Mouse (Mus musculus) midbrain, embryonic 14.5 days (tissue): ENCODE results near the gene Ksr2. TPM values are rescaled to one million over a fixed set of nuclear protein-coding genes. Genes with fewer than 3 reads are reported as not detected.
A peak's percentile ranks its signal among the peaks of the same experiment; 100 is the strongest.

Source experiments
- ATAC-seq: fragments of 200-750 bp; cut with Nextera tagmentation; 2 replicates; pipeline ENCODE4 v1.8.0; 2017; ENCODE audit warnings: moderate number of reproducible peaks, moderate library complexity; ENCODE audit not compliant: low FRiP score, low TSS enrichment
- DNase-seq: peaks from one replicate; pipeline ENCODE4 v3.0.0-alpha.2; 2015
- H3K27ac ChIP-seq: fragments of 300-500 bp; sonication (generic); replicated peaks from 2 replicates; pipeline ENCODE4 v1.5.1; 2014; ENCODE audit warnings: mild to moderate bottlenecking, low read depth, low read length, moderate library complexity
- H3K27me3 ChIP-seq: fragments of 300-500 bp; sonication (generic); 2 replicates; pipeline ENCODE4 v1.6.1; 2014; ENCODE audit warnings: low read length, control low read depth, mixed read lengths; ENCODE audit not compliant: control insufficient read depth, insufficient read depth
- H3K36me3 ChIP-seq: fragments of 300-500 bp; sonication (generic); 2 replicates; pipeline ENCODE4 v1.6.1; 2014; ENCODE audit warnings: low read length, control low read depth; ENCODE audit not compliant: control insufficient read depth, insufficient read depth
- H3K4me1 ChIP-seq: fragments of 300-500 bp; sonication (generic); 2 replicates; pipeline ENCODE4 v1.6.1; 2014; ENCODE audit warnings: mild to moderate bottlenecking, antibody characterized with exemption, low read length, control low read depth; ENCODE audit not compliant: control insufficient read depth, insufficient read depth
- H3K4me2 ChIP-seq: fragments of 300-500 bp; sonication (generic); 2 replicates; pipeline ENCODE4 v1.6.1; 2014; ENCODE audit warnings: mild to moderate bottlenecking, low read length, moderate library complexity
- H3K4me3 ChIP-seq: fragments of 300-500 bp; sonication (generic); replicated peaks from 2 replicates; pipeline ENCODE4 v1.5.1; 2014; ENCODE audit warnings: low read depth, low read length
- H3K9ac ChIP-seq: fragments of 300-500 bp; sonication (generic); replicated peaks from 2 replicates; pipeline ENCODE4 v1.6.1; 2014; ENCODE audit warnings: mild to moderate bottlenecking, low read length, moderate library complexity
- H3K9me3 ChIP-seq: fragments of 300-500 bp; sonication (generic); 2 replicates; pipeline ENCODE4 v1.6.1; 2016; ENCODE audit warnings: low read length, control low read depth, mixed read lengths; ENCODE audit not compliant: control insufficient read depth
- WGBS: fragments of 180-500 bp; shearing (Covaris S2); extraction: QIAGEN DNeasy Blood & Tissue Kit; methylation state at CpG from one replicate; pipeline ENCODE4 v1.1.7; 2014; 5-methylcytosine and 5-hydroxymethylcytosine counted together
- polyA plus RNA-seq: library from polyadenylated mRNA; unstranded; fragments of >200 nt; fragmentation: Nextera tagmentation; extraction: Ambion mirVana; gene quantifications from 2 replicates; pipeline ENCODE4 v1.2.1, GENCODE M21; 2014

Gene Ksr2
- polyA plus RNA-seq, 1 experiment from 2014 or later: 8.1 TPM

- Histone ChIP-seq H3K36me3 (no peaks in the 10 kb centered on the region), H3K9ac (no peak overlapping the region), H3K4me1 (peaks cover 13% of the 10 kb centered on the region), H3K27me3 (no peaks in the 10 kb centered on the region), H3K9me3 (no peaks in the 10 kb centered on the region), H3K4me2 (no peak overlapping the region), H3K4me3 (no peak overlapping the region), H3K27ac (0 out of 2 replicates have a peak overlapping the region, but pooled peaks have one; percentile 32)
- no peak for ATAC-seq
- 73% methylated on average over 7 of the region's 7 CpGs for WGBS
- peak; percentile 37 for DNase-seq
These were observed 256.0 kb downstream of the Ksr2 start for GRCm38 (mm10) chr5:117669843-117670242.

- no peak overlapping the region for H3K4me3 ChIP-seq
- no peak overlapping the region for H3K9ac ChIP-seq
- no peaks in the 10 kb centered on the region for H3K27me3 ChIP-seq
- H3K4me1 ChIP-seq: peaks cover 7% of the 10 kb centered on the region
- no peaks in the 10 kb centered on the region for H3K9me3 ChIP-seq
- no peak overlapping the region for H3K4me2 ChIP-seq
- H3K36me3 ChIP-seq: no peaks in the 10 kb centered on the region
- WGBS: 55% methylated on average over 6 of the region's 6 CpGs
- ATAC-seq (no peak), DNase-seq (no peak)
- H3K27ac ChIP-seq: no peak overlapping the region
These were observed 257.6 kb downstream of the Ksr2 start for GRCm38 (mm10) chr5:117671362-117671761.

DNA sequence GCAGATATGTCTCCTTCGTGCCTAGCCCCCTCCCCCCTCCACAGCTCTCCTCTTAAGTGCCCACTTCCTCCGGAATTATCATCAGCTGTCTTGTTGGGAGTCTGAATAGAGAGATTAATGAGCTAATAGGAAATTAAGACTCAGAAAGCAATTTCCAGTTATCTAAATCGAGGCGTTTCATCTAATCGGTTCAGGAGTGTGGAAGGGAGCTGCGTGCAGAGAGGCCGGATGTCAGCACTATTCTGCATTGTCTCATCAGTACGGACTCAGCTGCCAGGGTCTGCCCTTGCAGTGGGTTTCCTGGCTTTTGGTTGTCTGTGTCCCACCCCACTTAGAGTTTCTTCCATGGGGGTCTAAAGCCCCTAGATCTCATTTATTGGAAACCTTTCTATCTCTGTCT lies 262.0 kb downstream of the Ksr2 start:
- Histone ChIP-seq H3K9me3 (no peaks in the 10 kb centered on the region), H3K4me3 (no peak overlapping the region), H3K9ac (no peak overlapping the region), H3K27ac (peak overlapping the region; percentile 49; the same call in 1 of the 2 replicates), H3K27me3 (no peaks in the 10 kb centered on the region), H3K4me2 (no peak overlapping the region), H3K36me3 (no peaks in the 10 kb centered on the region), H3K4me1 (no peaks in the 10 kb centered on the region)
- ATAC-seq (no peak), DNase-seq (no peak)
- 72% methylated on average over 8 of the region's 8 CpGs for WGBS

- Histone ChIP-seq H3K4me1 (no peaks in the 10 kb centered on the region), H3K9me3 (no peaks in the 10 kb centered on the region), H3K27ac (no peak overlapping the region), H3K36me3 (no peaks in the 10 kb centered on the region), H3K27me3 (no peaks in the 10 kb centered on the region), H3K9ac (no peak overlapping the region), H3K4me2 (no peak overlapping the region), H3K4me3 (no peak overlapping the region)
- 89% methylated on average over 6 of the region's 6 CpGs for WGBS
- no peak for DNase-seq
- ATAC-seq: no peak
These were observed 263.4 kb downstream of the Ksr2 start for GRCm38 (mm10) chr5:117677231-117677630.

DNA sequence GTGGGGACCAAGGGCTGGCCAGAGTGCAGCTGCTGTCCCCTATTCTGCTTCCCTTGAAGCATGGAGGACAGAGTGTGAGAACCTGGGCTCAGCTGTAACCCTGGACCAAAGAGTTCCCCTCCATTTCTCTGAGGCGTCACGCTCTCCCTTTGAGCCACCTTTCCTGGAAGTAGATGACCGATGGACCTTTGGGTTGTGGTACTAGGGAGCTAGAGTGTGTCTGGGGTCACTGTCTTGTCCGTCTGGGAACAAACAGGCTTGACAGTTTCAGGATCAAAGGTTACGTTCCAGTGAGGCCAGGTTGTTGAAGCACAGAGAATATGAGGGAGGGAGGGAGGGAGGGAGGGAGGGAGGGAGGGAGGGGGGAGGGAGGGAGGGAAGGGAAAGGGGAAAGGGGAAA lies 264.6 kb downstream of the Ksr2 start:
- Histone ChIP-seq H3K27ac (no peak overlapping the region), H3K9me3 (no peaks in the 10 kb centered on the region), H3K36me3 (no peaks in the 10 kb centered on the region), H3K27me3 (no peaks in the 10 kb centered on the region), H3K4me3 (no peak overlapping the region), H3K4me1 (no peaks in the 10 kb centered on the region), H3K4me2 (no peak overlapping the region), H3K9ac (no peak overlapping the region)
- WGBS: 61% methylated on average over 5 of the region's 5 CpGs
- ATAC-seq (no peak), DNase-seq (no peak)

- no peak overlapping the region for H3K4me3 ChIP-seq
- H3K4me1 ChIP-seq: 0 out of 2 replicates have a peak, but pooled peaks cover under 1% of the 10 kb centered on the region
- no peak overlapping the region for H3K9ac ChIP-seq
- H3K27me3 ChIP-seq: no peaks in the 10 kb centered on the region
- WGBS: 92% methylated on average over 3 of the region's 3 CpGs
- no peak overlapping the region for H3K27ac ChIP-seq
- ATAC-seq (no peak), DNase-seq (no peak)
- H3K4me2 ChIP-seq: no peak overlapping the region
- no peaks in the 10 kb centered on the region for H3K36me3 ChIP-seq
- H3K9me3 ChIP-seq: no peaks in the 10 kb centered on the region
These were observed 268.4 kb downstream of the Ksr2 start for GRCm38 (mm10) chr5:117682226-117682625.

DNA sequence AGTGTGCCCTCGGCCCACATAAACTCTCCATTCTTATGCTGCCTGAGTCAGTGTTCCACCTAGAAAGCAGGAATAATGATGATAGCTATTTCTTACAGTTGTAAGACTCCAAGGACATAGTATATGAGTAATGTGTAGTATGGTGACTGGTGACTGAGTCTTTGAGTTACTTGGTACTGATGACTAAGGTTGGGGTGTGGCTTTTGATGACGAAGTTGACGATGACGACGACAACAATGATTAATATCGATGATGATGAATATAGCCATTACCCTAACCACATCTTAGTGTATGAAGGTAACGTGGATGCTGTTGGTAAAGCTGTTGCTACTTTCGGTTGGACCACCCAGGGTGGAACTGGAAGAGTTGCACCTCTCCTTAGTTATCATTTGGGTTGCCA lies 270.7 kb downstream of the Ksr2 start:
- no peak overlapping the region for H3K4me3 ChIP-seq
- WGBS: 96% methylated on average over 8 of the region's 8 CpGs
- ATAC-seq (no peak), DNase-seq (no peak)
- no peaks in the 10 kb centered on the region for H3K36me3 ChIP-seq
- H3K4me2 ChIP-seq: no peak overlapping the region
- H3K4me1 ChIP-seq: peaks cover 15% of the 10 kb centered on the region
- H3K27me3 ChIP-seq: no peaks in the 10 kb centered on the region
- H3K27ac ChIP-seq: no peak overlapping the region
- H3K9me3 ChIP-seq: no peaks in the 10 kb centered on the region
- H3K9ac ChIP-seq: no peak overlapping the region

DNA sequence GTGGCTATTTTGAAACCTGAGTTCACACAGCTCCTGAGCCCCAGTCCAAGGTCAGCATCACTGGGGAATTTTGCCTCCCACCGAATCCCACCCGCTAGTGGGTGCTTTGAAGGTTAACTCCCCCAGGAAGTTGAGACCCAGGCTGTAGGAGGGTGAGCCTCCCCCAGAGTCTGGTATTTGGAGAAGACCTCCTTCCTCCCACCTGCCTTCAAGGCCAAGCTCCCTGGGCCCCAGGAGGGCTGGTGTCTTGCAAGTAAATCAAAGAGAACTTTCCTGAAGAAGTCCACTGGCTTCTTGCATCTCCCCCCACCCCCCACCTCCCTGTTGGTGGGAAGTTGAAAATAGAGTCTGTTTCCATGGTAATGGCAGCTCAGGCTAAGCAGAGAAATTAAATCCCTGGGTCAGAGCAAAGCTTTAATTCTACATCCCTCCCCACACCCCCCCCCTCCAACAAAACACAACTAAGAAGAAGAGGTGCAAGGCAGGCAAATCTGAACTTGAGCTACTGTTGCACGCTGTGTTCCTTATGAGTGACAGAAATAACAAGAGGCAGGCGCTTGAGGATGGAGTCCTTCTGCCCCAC lies 274.1 kb downstream of the Ksr2 start:
- Histone ChIP-seq H3K4me3 (no peak overlapping the region), H3K27ac (no peak overlapping the region), H3K27me3 (no peaks in the 10 kb centered on the region), H3K4me1 (peaks cover 23% of the 10 kb centered on the region), H3K9ac (no peak overlapping the region), H3K4me2 (no peak overlapping the region), H3K36me3 (no peaks in the 10 kb centered on the region), H3K9me3 (no peaks in the 10 kb centered on the region)
- 15% methylated on average over 4 of the region's 4 CpGs for WGBS
- peak; percentile 64 for DNase-seq
- no peak for ATAC-seq

DNA sequence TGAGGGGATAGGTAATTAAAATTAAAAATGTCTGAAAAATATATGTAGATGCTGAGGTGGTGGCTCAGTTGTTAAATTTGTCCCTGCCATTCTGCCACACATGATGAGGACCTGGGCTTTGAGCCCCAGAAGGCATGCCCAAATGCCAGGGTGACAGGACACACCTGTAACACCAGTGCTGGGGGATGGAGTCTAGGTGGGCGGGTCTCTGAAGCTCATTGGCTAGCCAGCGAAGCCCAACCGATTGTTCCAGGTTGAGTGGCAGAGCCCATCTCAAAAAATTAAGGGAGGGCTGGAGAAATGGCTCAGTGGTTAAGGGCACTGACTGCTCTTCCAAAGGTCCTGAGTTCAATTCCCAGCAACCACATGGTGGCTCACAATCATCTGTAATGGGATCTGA lies 274.9 kb downstream of the Ksr2 start:
- WGBS: 43% methylated on average over 3 of the region's 3 CpGs
- no peak overlapping the region for H3K9ac ChIP-seq
- ATAC-seq: no peak
- DNase-seq: no peak
- no peaks in the 10 kb centered on the region for H3K27me3 ChIP-seq
- H3K4me3 ChIP-seq: no peak overlapping the region
- no peak overlapping the region for H3K27ac ChIP-seq
- H3K4me2 ChIP-seq: no peak overlapping the region
- peaks cover 23% of the 10 kb centered on the region for H3K4me1 ChIP-seq
- no peaks in the 10 kb centered on the region for H3K9me3 ChIP-seq
- H3K36me3 ChIP-seq: no peaks in the 10 kb centered on the region
